Mouse (Mus musculus): ENCODE results near the gene Tspan13.

Gene Tspan13

DNA sequence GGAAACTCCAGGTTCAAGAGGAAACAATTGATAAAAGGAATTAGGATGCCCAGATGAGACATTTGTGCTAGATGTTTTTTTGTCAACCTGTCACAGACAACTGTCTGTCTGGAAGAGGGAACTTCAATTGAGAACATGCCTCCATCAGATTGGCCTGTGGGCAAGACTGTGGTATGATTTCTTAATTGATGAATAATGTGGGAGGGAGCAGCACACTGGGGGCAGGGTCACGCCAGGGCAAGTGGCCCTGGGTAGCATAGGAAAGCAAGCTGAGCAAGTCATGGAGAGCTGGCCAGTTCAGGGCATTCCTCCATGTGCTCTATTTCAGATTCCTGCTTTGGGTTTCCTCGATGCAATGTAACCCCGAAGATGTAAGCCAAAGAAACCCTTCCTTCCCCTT, 66.4 kb downstream of the Tspan13 start:
- DNase-seq, result no peak

DNA sequence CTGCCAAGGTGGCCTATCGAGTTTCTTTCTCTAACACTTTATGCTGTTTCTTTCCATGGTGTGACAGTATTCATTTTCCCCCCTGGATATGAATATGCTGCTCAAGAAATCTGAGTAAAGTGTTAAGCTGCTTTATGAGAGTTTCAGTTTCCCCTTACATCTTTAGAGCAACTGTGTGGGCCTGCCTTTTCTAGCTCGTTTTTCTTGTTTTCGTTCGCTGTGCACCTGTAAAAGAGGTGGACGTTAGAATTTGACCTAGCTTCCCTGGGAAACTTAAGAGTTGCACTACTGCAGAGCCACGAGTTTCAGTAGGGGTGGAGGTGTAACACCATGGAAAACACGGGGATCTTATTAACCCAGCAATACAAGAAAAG, 75.5 kb downstream of the Tspan13 start:
- no peak for DNase-seq

DNA sequence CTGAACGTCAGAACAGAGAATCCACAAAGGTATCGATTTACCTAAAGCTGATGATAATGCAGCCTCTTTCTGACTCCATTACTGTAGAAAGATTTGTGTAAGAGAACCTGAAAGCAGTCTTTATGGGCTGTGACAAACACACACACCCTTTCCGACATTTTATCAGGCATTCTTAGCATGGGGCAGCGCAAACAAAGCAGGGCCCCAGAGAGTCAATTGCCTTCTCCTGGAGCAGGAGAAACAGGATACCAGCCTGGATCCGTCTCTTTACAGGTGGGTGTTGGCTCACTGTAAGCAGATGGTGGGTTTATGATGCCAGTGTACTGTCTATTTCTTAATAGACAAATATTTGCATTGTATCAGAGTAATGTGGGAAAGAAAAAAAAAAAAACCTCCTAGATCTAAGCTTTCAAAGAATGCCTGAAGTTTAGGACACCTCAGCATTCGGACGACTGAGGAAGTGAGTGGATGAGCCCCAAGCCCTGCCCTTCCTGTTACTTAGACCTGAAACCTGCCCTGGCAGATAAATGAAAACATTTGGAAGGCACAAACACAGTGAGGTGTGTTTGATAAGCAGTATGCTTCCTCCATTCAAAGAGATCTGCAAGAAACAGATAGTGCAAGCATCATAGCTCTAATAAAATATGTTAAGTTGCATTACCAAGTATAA, 76.1 kb downstream of the Tspan13 start:
- DNase-seq, result no peak
